Mouse (Mus musculus) forebrain, postnatal 0 days (tissue): ENCODE measurements around the gene Exoc2. TPM values are rescaled to one million over a fixed set of nuclear protein-coding genes. Genes with fewer than 3 reads are reported as not detected.
A peak's percentile ranks its signal among the peaks of the same experiment; 100 is the strongest.

Source experiments
- ATAC-seq: fragments of 200-750 bp; cut with Nextera tagmentation; 2 replicates; pipeline ENCODE4 v1.8.0; 2017; ENCODE audit warnings: mild to moderate bottlenecking, moderate library complexity
- DNase-seq: peaks from one replicate; pipeline ENCODE4 v3.0.0-alpha.2; 2015
- H3K27ac ChIP-seq: fragments of 300-500 bp; sonication (generic); 2 replicates; pipeline ENCODE4 v1.5.1; 2014; ENCODE audit warnings: low read depth, mild to moderate bottlenecking, antibody characterized with exemption, low read length, moderate library complexity, mixed read lengths
- H3K27me3 ChIP-seq: fragments of 300-500 bp; sonication (generic); 2 replicates; pipeline ENCODE4 v1.6.1; 2014; ENCODE audit warnings: mild to moderate bottlenecking, low read length, mixed read lengths; ENCODE audit not compliant: insufficient read depth
- H3K36me3 ChIP-seq: fragments of 300-500 bp; sonication (generic); 2 replicates; pipeline ENCODE4 v1.6.1; 2014; ENCODE audit warnings: mild to moderate bottlenecking, moderate library complexity; ENCODE audit not compliant: insufficient read depth
- H3K4me1 ChIP-seq: fragments of 300-500 bp; sonication (generic); 2 replicates; pipeline ENCODE4 v1.6.1; 2014; ENCODE audit warnings: antibody characterized with exemption; ENCODE audit not compliant: insufficient read depth
- H3K4me2 ChIP-seq: fragments of 300-500 bp; sonication (generic); 2 replicates; pipeline ENCODE4 v1.6.1; 2014; ENCODE audit warnings: low read depth, mild to moderate bottlenecking, moderate library complexity
- H3K4me3 ChIP-seq: fragments of 300-500 bp; sonication (generic); 2 replicates; pipeline ENCODE4 v1.5.1; 2014; ENCODE audit warnings: low read depth, low read length, mixed read lengths
- H3K9ac ChIP-seq: fragments of 300-500 bp; sonication (generic); 2 replicates; pipeline ENCODE4 v1.6.1; 2014; ENCODE audit warnings: mild to moderate bottlenecking
- H3K9me3 ChIP-seq: fragments of 300-500 bp; sonication (generic); 2 replicates; pipeline ENCODE4 v1.6.1; 2016; ENCODE audit warnings: low read length
- CTCF ChIP-seq: sonication (generic); IDR thresholded peaks from 2 replicates; pipeline ENCODE4 v1.5.1; 2016; ENCODE audit warnings: antibody characterized with exemption, control low read depth, low read depth
- WGBS: fragments of 180-500 bp; shearing (Covaris S2); extraction: QIAGEN DNeasy Blood & Tissue Kit; methylation state at CpG from one replicate; pipeline ENCODE4 v1.1.7; 2014; 5-methylcytosine and 5-hydroxymethylcytosine counted together
- polyA plus RNA-seq: library from polyadenylated mRNA; unstranded; fragments of >200 nt; fragmentation: Nextera tagmentation; extraction: Ambion mirVana; gene quantifications from 2 replicates; pipeline ENCODE4 v1.2.1, GENCODE M21; 2015
- total RNA-seq: library from RNA; depleted of rRNA; stranded (reverse); fragments of >200 nt; gene quantifications from 2 replicates; pipeline ENCODE4 v1.2.3, GENCODE M21; 2014

The Exoc2 gene
- total and polyA plus RNA-seq, 2 experiments from 2014 or later, result 44.0 to 69.5 TPM

DNA sequence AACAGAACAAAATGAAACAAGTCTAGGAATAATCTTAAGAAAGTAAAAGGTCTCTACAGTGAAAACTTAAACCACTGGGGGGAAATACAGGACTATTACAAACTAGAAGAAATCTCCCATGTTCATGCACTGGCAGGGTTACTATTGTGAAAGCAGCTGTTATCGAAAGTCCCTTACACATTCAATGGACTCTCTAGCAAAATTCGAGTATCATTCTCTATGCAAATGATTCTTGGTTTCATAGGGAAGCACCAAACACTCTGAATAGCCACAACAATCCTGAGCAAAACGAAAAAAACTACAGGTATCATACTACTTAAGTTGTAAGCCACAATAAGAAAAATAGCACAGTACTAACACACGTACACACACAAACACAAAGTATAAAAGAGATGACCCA lies 52.0 kb downstream of the Exoc2 start:
- H3K27me3 ChIP-seq, result no peaks in the 10 kb centered on the region
- DNase-seq (no peak), ATAC-seq (no peak)
- H3K4me1 ChIP-seq, result no peaks in the 10 kb centered on the region
- H3K9me3 ChIP-seq, result no peaks in the 10 kb centered on the region
- WGBS, result 83% methylated on average over 4 of the region's 4 CpGs
- H3K36me3 ChIP-seq, result peaks cover 7% of the 10 kb centered on the region
- no peak overlapping the region for H3K4me3 ChIP-seq
- no peak overlapping the region for H3K9ac ChIP-seq
- no peak overlapping the region for H3K4me2 ChIP-seq
- TF ChIP-seq CTCF, result no peak
- H3K27ac ChIP-seq, result no peak overlapping the region

DNA sequence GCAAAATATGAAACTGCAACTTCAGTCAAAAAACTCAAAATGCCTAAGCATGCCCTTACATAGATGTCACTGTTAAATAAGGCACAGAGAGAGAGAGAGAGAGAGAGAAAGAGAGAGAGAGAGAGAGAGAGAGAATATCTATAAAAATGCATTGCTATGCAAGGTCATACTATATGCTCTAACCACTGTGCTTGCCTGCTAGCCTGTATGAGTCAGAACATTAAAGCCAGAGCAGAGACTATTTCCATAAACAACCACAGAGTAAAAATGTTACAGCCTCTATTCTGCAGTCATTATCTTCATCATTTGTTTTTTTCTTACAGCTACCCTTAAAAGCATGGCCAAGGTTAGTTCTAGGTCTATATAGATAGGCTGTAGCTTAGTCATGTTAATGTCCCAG lies 60.1 kb downstream of the Exoc2 start:
- Histone ChIP-seq H3K27ac (no peak overlapping the region), H3K4me1 (no peaks in the 10 kb centered on the region), H3K4me3 (no peak overlapping the region), H3K36me3 (peaks cover 9% of the 10 kb centered on the region; the same call in 1 of the 2 replicates), H3K27me3 (no peaks in the 10 kb centered on the region), H3K9me3 (no peaks in the 10 kb centered on the region), H3K4me2 (no peak overlapping the region), H3K9ac (no peak overlapping the region)
- TF ChIP-seq CTCF, result no peak
- DNase-seq (no peak), ATAC-seq (no peak)

DNA sequence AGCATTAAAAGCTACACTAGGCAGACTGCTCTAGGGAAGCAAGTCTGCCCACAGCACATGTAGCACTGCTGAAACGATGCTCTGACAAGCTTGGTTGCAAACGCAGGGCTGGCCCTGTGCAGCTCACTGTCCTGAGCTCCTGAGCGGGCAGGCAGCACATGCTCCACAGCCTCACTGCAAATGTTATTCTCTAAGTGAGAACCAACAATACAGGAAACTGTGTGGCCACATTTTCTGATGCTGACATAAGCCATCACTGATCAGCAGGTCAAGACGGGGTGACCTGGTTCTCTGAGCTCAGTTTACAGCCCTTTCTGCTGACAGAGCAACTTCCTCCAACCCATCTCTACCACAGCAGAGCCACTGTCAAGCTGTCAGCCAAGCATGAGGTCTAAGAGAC lies 60.9 kb downstream of the Exoc2 start:
- Histone ChIP-seq H3K27me3 (no peaks in the 10 kb centered on the region), H3K9ac (no peak overlapping the region), H3K4me1 (no peaks in the 10 kb centered on the region), H3K36me3 (peaks cover 13% of the 10 kb centered on the region; the same call in 1 of the 2 replicates), H3K9me3 (no peaks in the 10 kb centered on the region), H3K4me2 (no peak overlapping the region), H3K4me3 (no peak overlapping the region), H3K27ac (no peak overlapping the region)
- ATAC-seq, result no peak
- no peak for DNase-seq
- 39% methylated on average over 4 of the region's 4 CpGs for WGBS
- TF ChIP-seq CTCF, result no peak

DNA sequence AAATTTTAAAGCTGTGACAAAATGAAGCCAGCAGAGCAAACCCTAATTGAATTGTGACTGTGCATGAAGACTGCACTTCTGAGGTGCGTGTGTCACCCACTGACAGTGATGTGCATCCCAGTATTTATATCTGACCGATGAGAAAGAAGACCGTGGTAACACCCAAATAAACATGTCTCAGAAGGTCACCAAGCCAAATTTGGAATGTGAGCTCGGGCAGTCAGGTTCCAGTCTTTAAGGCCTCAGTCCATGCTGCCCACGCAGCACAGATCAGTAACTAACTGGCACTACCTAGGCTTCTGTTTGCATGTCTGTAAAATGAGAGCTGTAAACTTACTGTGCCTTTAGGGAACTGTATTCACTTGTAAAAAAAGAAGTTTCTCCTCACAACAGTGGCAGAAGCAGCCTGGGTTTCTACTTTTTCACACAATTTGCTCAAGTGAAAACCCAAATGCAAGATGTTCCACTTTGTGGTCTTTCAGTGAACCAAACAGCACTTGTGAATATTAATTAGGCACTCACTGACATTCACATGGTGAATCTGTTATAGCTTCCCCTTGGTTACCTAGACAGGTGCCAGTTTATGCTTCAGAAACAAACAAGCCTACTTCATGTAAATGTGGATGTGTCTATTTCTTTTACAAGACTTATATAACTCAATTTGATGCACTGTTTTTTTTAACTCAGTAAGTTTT lies 61.8 kb downstream of the Exoc2 start:
- Histone ChIP-seq H3K4me2 (no peak overlapping the region), H3K4me3 (no peak overlapping the region), H3K9ac (no peak overlapping the region), H3K27ac (no peak overlapping the region), H3K36me3 (peaks cover 13% of the 10 kb centered on the region; the same call in 1 of the 2 replicates), H3K4me1 (no peaks in the 10 kb centered on the region), H3K27me3 (no peaks in the 10 kb centered on the region), H3K9me3 (no peaks in the 10 kb centered on the region)
- TF ChIP-seq CTCF, result no peak
- DNase-seq, result no peak
- ATAC-seq, result no peak
- 83% methylated on average over 5 of the region's 5 CpGs for WGBS

DNA sequence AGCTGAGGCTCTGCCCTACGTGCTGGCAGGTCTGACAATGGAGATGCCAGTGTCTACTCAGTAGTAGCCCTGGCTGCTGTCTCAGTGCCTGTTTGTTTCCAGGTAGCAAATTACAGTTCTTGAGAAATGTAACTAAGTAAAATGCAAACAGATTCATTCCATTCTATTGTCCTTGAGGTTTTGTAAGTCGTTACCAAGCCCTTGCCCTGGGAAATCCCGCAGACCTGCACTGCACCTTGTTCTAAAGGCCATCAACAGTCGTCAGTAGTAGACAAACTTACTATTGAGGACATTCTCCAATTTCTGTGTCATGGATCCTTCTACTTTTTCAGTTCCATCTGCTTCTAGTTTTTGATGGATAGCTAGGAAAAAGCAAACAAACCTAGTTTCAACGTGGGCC lies 63.0 kb downstream of the Exoc2 start:
- ATAC-seq, result no peak

DNA sequence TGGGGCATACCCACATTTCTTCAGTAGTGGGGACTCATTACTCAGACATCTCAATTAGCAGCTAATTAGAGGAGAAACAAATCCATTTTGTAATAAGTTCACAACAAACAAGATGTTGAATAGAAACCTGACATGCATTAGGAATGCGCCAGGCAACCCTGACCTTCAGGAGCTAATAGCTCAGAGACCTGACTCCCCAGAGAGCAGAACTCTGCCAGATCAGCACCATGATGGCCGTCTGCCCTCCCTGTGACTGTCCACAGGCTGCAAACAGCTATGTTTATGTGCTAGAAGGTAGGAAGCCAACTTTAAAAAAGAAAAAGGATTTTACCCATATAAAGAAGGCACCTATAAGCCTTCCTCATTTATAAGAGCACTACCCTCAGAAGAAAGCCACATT lies 71.6 kb downstream of the Exoc2 start:
- Histone ChIP-seq H3K9ac (no peak overlapping the region), H3K36me3 (peaks cover 31% of the 10 kb centered on the region), H3K4me3 (no peak overlapping the region), H3K4me1 (no peaks in the 10 kb centered on the region), H3K27me3 (no peaks in the 10 kb centered on the region), H3K4me2 (no peak overlapping the region), H3K9me3 (no peaks in the 10 kb centered on the region), H3K27ac (no peak overlapping the region)
- WGBS, result 47% methylated on average over 2 of the region's 2 CpGs
- TF ChIP-seq CTCF, result no peak
- no peak for ATAC-seq
- no peak for DNase-seq

More for the DNA sequence above, 63.0 kb downstream of the Exoc2 start:
- H3K4me1 ChIP-seq, result no peaks in the 10 kb centered on the region
- TF ChIP-seq CTCF, result no peak
- no peak for DNase-seq
- no peaks in the 10 kb centered on the region for H3K9me3 ChIP-seq
- H3K9ac ChIP-seq, result no peak overlapping the region
- no peaks in the 10 kb centered on the region for H3K27me3 ChIP-seq
- 77% methylated on average over 5 of the region's 5 CpGs for WGBS
- H3K4me2 ChIP-seq, result no peak overlapping the region
- H3K27ac ChIP-seq, result no peak overlapping the region
- H3K4me3 ChIP-seq, result no peak overlapping the region
- H3K36me3 ChIP-seq, result peaks cover 13% of the 10 kb centered on the region; the same call in 1 of the 2 replicates

DNA sequence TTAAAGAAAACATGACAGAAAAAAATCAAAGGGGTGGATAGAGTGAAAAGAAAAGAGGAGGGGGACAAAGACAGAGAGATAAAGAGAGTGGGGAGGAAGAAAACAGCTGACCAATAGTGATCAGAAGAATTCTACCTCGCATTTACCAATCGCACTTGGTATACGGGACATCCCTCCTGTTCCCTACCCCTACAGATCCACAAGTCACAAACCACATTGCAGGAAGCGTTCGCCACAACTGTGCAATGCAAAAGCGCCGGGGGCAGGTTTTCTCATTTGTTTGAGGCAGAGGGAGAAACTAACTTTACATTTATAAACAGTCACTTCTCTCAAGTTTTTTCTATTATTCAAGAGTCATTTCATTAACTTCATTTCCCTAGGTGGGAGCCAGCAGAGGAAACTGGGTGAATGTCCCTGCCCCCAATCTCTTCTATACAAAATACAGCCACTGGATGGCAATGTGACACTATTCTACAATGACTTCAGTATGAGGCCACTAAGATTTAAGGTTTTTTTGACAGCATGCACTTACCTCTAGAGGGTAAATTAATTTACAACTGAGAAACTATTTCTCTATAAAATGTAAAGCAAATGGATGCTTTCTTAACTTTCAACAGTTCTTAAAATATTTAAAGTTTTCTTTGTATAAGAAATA lies 72.4 kb downstream of the Exoc2 start:
- Histone ChIP-seq H3K4me1 (no peaks in the 10 kb centered on the region), H3K27me3 (no peaks in the 10 kb centered on the region), H3K27ac (no peak overlapping the region), H3K4me2 (no peak overlapping the region), H3K9me3 (no peaks in the 10 kb centered on the region), H3K4me3 (no peak overlapping the region), H3K36me3 (peaks cover 31% of the 10 kb centered on the region), H3K9ac (no peak overlapping the region)
- peak; percentile 62 for TF ChIP-seq CTCF
- ATAC-seq, result peak; percentile 69; the same call in 1 of the 2 replicates
- WGBS, result 91% methylated on average over 7 of the region's 7 CpGs
- peak; percentile 44 for DNase-seq
